ENCODE assay signal across 16 mouse cellular contexts in genomic region chr9:35324571-35324970, GRCm38 (mm10). TPM values are rescaled to one million over a fixed set of nuclear protein-coding genes. Genes with fewer than 3 reads are reported as not detected.
DNase-seq lines count a peak whose midpoint lies in the region; ATAC-seq and TF ChIP-seq lines count a peak whose summit lies in the region.
"Had no signal": no experiment of that assay in that cellular context is flagged by ENCODE, and none has a peak within 500 bp of the region (broad histone marks: within the 10 kb centered on the region; RNA-seq: fewer than 3 reads in every experiment).

No protein-coding gene starts in this region.

- TF ChIP-seq POLR2A in limb, embryonic 14.5 days (IDR thresholded peaks at IDR 0.05; ENCODE audit: borderline replicate concordance, extremely low read depth, insufficient read depth, insufficient read length), result no peak

- peak; percentile 58 for ATAC-seq in lung, postnatal 0 days
- ATAC-seq in limb, embryonic 14.5 days (ENCODE audit: low FRiP score, low read depth), result no peak
- no peak for ATAC-seq in hindbrain, embryonic 16.5 days
- ATAC-seq in inflammation-experienced regulatory T-cells, adult 6 months, result no peak

- H3K9ac ChIP-seq in lung, postnatal 0 days (replicated peaks; ENCODE audit: low read depth), result no peak overlapping the region
- no peak overlapping the region for H3K9ac ChIP-seq in limb, embryonic 14.5 days (ENCODE audit: low read depth, low read length, severe bottlenecking)
- H3K9ac ChIP-seq in hindbrain, embryonic 16.5 days (ENCODE audit: low read depth, low read length), result no peak overlapping the region
- H3K9ac ChIP-seq: liver, embryonic 14.5 days; stomach, embryonic 15.5 days had no signal

- no peak overlapping the region for H3K4me2 ChIP-seq in lung, postnatal 0 days (replicated peaks; ENCODE audit: low read depth, low read length)
- H3K4me2 ChIP-seq in limb, embryonic 14.5 days (replicated peaks; ENCODE audit: low read depth, low read length, severe bottlenecking), result no peak overlapping the region
- no peak overlapping the region for H3K4me2 ChIP-seq in hindbrain, embryonic 16.5 days (ENCODE audit: low read length)
- H3K4me2 ChIP-seq: stomach, embryonic 15.5 days had no signal

- no peaks in the 10 kb centered on the region for H3K9me3 ChIP-seq in lung, postnatal 0 days (ENCODE audit: low read length)
- no peaks in the 10 kb centered on the region for H3K9me3 ChIP-seq in limb, embryonic 14.5 days (ENCODE audit: control insufficient read depth, low read length)
- no peaks in the 10 kb centered on the region for H3K9me3 ChIP-seq in hindbrain, embryonic 16.5 days (ENCODE audit: control insufficient read depth, low read length)
- H3K9me3 ChIP-seq: megakaryocyte, embryonic 14.5 days; stomach, embryonic 15.5 days had no signal

- DNase-seq in embryo, embryonic 10 days (ENCODE audit: low spot score), result peak; percentile 61
- no peak for DNase-seq in embryo, embryonic 9.5 days (ENCODE audit: extremely low spot score)
- DNase-seq in lung, postnatal 0 days (ENCODE audit: low spot score), result peak; percentile 61
- DNase-seq in lung, postnatal 25 days (ENCODE audit: low spot score), result no peak
- peak; percentile 4 for DNase-seq in limb, embryonic 14.5 days (ENCODE audit: low spot score)
- no peak for DNase-seq in urinary bladder, adult 2 months (ENCODE audit: low spot score)
- DNase-seq: adrenal gland, postnatal 36 days; cerebellum, postnatal 36 days; heart, postnatal 14 days; thymus, postnatal 4 days had no signal

- H3K4me1 ChIP-seq in lung, postnatal 0 days (ENCODE audit: insufficient read depth, low read depth, low read length), result no peaks in the 10 kb centered on the region
- H3K4me1 ChIP-seq in limb, embryonic 14.5 days (ENCODE audit: control insufficient read depth, insufficient read depth, low read length), result peaks cover 48% of the 10 kb centered on the region
- H3K4me1 ChIP-seq in hindbrain, embryonic 16.5 days (ENCODE audit: control insufficient read depth, insufficient read depth, low read depth, low read length), result no peaks in the 10 kb centered on the region
- H3K4me1 ChIP-seq: megakaryocyte, embryonic 14.5 days had no signal

- no peaks in the 10 kb centered on the region for H3K27me3 ChIP-seq in lung, postnatal 0 days (replicated peaks; ENCODE audit: insufficient read depth, low read length)
- H3K27me3 ChIP-seq in limb, embryonic 14.5 days (ENCODE audit: control insufficient read depth, insufficient read depth, low read length), result no peaks in the 10 kb centered on the region
- peaks cover 10% of the 10 kb centered on the region for H3K27me3 ChIP-seq in hindbrain, embryonic 16.5 days (replicated peaks; ENCODE audit: control insufficient read depth, insufficient read depth, low read length)
- H3K27me3 ChIP-seq: stomach, embryonic 15.5 days had no signal

- no peak overlapping the region for H3K4me3 ChIP-seq in lung, postnatal 0 days (ENCODE audit: low read depth, low read length)
- H3K4me3 ChIP-seq in limb, embryonic 14.5 days (replicated peaks; ENCODE audit: low read length), result no peak overlapping the region
- H3K4me3 ChIP-seq in hindbrain, embryonic 16.5 days (ENCODE audit: low read length), result no peak overlapping the region
- H3K4me3 ChIP-seq: left cerebral cortex, adult 2 months; megakaryocyte, embryonic 14.5 days; stomach, embryonic 15.5 days had no signal

- TF ChIP-seq CTCF in lung, postnatal 0 days (IDR thresholded peaks at IDR 0.05), result no peak

- H3K27ac ChIP-seq in lung, postnatal 0 days (ENCODE audit: low read length), result no peak overlapping the region
- H3K27ac ChIP-seq in limb, embryonic 14.5 days (replicated peaks; ENCODE audit: low read depth, low read length), result no peak overlapping the region
- no peak overlapping the region for H3K27ac ChIP-seq in hindbrain, embryonic 16.5 days (ENCODE audit: low read depth, low read length)
- H3K27ac ChIP-seq: left cerebral cortex, adult 2 months; liver, embryonic 14.5 days; stomach, embryonic 15.5 days had no signal

- TF ChIP-seq EP300 in lung, postnatal 0 days (IDR thresholded peaks at IDR 0.05), result peak; percentile 46

- WGBS in lung, postnatal 0 days, result 23% methylated on average over 2 of the region's 2 CpGs
- WGBS in limb, embryonic 14.5 days, result 31% methylated on average over 2 of the region's 2 CpGs
- WGBS in hindbrain, embryonic 16.5 days, result 62% methylated on average over 2 of the region's 2 CpGs

- H3K36me3 ChIP-seq in lung, postnatal 0 days (ENCODE audit: insufficient read depth, low read length), result no peaks in the 10 kb centered on the region
- H3K36me3 ChIP-seq in limb, embryonic 14.5 days (ENCODE audit: control insufficient read depth, insufficient read depth, low read length), result no peaks in the 10 kb centered on the region
- no peaks in the 10 kb centered on the region for H3K36me3 ChIP-seq in hindbrain, embryonic 16.5 days (ENCODE audit: control insufficient read depth, insufficient read depth, low read length)
- H3K36me3 ChIP-seq: stomach, embryonic 15.5 days had no signal

RNA-seq across cellular contexts. Expression of gene Rpusd4, which starts 56.9 kb away (rescaled TPM):
- 14.6 and 16.1 TPM in 2 replicates for polyA plus RNA-seq in lung, postnatal 0 days (2015; fragmentation: Nextera tagmentation; extraction: Ambion mirVana)
- 25.8 and 26.0 TPM in 2 replicates for polyA plus RNA-seq in limb, embryonic 14.5 days (2012; rRNA removed)
- 24.9 and 30.8 TPM in 2 replicates for polyA plus RNA-seq in limb, embryonic 14.5 days (2014; fragmentation: Nextera tagmentation; extraction: Ambion mirVana)
- 13.7 and 14.8 TPM in 2 replicates for polyA plus RNA-seq in urinary bladder, adult 2 months (2012; rRNA removed)
- 17.6 and 20.0 TPM in 2 replicates for polyA plus RNA-seq in hindbrain, embryonic 16.5 days (2015; fragmentation: Nextera tagmentation; extraction: Ambion mirVana)
- 10 to 100 TPM; 31.2 to 40.4 (median 39.0) TPM for polyA plus RNA-seq in inflammation-experienced regulatory T-cells, adult 6 months (2017; shearing (Covaris generic))

RNA-seq across cellular contexts. Expression of gene Fam118b, which starts 57.0 kb away (rescaled TPM):
- polyA plus RNA-seq in lung, postnatal 0 days (2015; fragmentation: Nextera tagmentation; extraction: Ambion mirVana), result 25.8 and 27.5 TPM in 2 replicates
- 29.3 and 29.6 TPM in 2 replicates for polyA plus RNA-seq in limb, embryonic 14.5 days (2012; rRNA removed)
- polyA plus RNA-seq in limb, embryonic 14.5 days (2014; fragmentation: Nextera tagmentation; extraction: Ambion mirVana), result 45.3 and 47.9 TPM in 2 replicates
- 12.5 and 16.1 TPM in 2 replicates for polyA plus RNA-seq in urinary bladder, adult 2 months (2012; rRNA removed)
- 46.6 and 48.5 TPM in 2 replicates for polyA plus RNA-seq in hindbrain, embryonic 16.5 days (2015; fragmentation: Nextera tagmentation; extraction: Ambion mirVana)
- polyA plus RNA-seq in inflammation-experienced regulatory T-cells, adult 6 months (2017; shearing (Covaris generic)), result 10 to 100 TPM; 45.5 to 66.0 (median 60.7) TPM

Comparison
In these comparisons a context has a peak if more than half of its experiments do, and no peak if none do; other contexts are left out.
1. DNase-seq: peak in embryo, embryonic 10 days (single experiment), lung, postnatal 0 days (single experiment) and limb, embryonic 14.5 days (single experiment); none in embryo, embryonic 9.5 days (single experiment), lung, postnatal 25 days (single experiment) and urinary bladder, adult 2 months (single experiment).